Mouse (Mus musculus) ES-Bruce4 (cell line): ENCODE results near the gene Secisbp2.

Experiments
- CTCF ChIP-seq: IDR thresholded peaks from one replicate; pipeline ENCODE4 v1.8.1; 2011; ENCODE audit warnings: low read depth, low read length
- EP300 ChIP-seq: IDR thresholded peaks from 2 replicates; pipeline ENCODE4 v1.6.1; 2011; ENCODE audit warnings: low read depth, low read length; ENCODE audit not compliant: insufficient read depth
- POLR2A ChIP-seq: IDR thresholded peaks from one replicate; pipeline ENCODE4 v1.8.1; 2011; ENCODE audit warnings: low read length; ENCODE audit not compliant: insufficient read depth

GRCm38 (mm10) chr13:51603221-51603893 is 48.1 kb upstream of the Secisbp2 start:
- TF ChIP-seq POLR2A: no peak
- no peak for TF ChIP-seq CTCF
- no peak for TF ChIP-seq EP300
